Mouse (Mus musculus) right cerebral cortex, postnatal 4 days (tissue): Measurements from ENCODE around the gene Selenoo.

ENCODE experiments used
- DNase-seq: peaks from one replicate; pipeline ENCODE4 v3.0.0-alpha.2; 2022

Selenoo gene

DNA sequence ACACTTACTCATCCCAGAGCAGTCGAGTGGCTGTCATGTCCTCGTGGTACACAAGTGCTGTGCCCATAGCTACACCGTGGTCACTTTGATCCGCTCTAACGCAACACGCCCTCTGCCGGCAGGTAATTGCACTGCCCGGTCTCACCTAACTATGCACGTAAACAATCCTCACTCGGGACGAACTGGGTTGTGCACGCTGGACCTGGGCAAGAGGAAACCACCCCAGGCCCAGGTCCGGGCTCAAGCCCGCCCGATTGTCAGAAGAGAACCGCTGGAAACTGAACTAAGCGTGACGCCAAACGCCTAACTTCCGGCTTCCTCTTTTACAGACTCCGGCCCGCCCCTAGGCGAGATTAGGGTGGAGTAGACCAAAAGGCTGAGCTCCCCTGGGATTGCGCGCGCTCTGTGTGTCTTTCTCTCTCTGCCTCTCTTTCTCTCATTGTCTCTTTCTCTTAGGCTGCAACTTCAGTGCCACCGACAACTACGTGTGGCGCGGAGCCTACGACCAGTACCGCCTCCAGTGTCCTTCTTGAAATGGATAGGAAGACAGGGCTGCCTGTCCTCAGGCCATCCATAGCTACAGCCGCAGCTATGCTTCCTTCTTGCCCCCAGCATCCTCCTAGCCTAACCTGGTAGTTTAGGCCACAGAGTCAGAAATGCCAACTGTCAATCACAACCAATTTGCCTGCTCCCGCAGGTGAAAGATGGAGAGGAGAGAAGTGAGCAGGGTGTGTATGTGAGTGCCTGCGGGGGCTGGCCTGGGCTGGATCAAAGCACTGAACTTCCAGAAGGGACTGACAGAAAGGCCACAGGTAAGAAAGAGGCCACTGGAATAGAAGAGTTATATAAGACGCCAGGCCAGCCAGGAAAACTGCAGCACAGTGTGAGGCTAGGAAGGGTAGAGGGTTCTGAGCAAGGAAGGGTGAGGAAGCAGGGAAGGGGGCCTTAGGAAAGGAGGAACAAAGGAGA is 39.8 kb downstream of the Selenoo start, which contains the start of gene Hdac10:
Gene Hdac10, minus strand, starts transcription at position 319 of the 969 bp plus-strand sequence.
- DNase-seq: peak; percentile 81

DNA sequence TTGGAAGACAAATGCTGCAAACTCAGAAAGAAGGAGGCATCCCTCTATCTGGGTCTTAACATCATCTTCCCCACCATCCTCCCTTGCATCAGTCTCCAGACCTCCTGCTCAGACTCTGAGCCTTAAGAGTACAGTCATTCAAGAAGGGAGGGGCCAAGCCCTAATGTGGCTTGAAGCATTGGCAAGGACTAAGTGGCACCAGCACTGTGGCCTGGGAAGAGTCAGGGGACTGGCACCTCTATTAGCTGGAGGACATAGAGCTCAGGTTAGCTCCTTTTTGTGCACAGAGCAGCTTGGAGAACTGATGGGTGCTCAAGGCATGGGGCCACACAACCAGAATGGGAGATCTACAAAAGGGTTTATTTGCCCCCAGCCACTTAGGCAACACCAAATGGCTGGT is 41.4 kb downstream of the Selenoo start:
- no peak for DNase-seq

GRCm38 (mm10) chr15:89131316-89131715 is 42.4 kb downstream of the Selenoo start:
- DNase-seq: no peak

GRCm38 (mm10) chr15:89136461-89137155 is 47.7 kb downstream of the Selenoo start:
- no peak for DNase-seq

- DNase-seq: no peak
Measured at GRCm38 (mm10) chr15:89137378-89138045, 48.6 kb downstream of the Selenoo start.

DNA sequence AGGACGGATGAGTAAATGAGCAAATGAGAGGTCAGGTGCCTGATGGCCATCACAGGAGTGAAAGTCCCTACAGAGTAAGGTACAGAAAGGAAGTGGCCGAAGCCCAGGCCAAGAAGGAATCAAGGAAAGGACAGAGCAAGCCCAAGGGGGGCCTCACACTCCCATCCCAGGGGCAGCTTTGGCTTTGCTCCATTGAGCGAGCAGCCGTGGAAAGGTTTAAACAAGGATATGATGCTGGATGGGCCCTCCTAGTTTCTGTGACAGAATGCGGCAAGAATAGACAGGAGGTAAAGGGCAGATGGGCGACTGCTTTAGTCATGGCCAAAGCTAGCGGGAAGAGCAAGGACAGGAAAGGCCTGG is 49.1 kb downstream of the Selenoo start:
- no peak for DNase-seq

DNA sequence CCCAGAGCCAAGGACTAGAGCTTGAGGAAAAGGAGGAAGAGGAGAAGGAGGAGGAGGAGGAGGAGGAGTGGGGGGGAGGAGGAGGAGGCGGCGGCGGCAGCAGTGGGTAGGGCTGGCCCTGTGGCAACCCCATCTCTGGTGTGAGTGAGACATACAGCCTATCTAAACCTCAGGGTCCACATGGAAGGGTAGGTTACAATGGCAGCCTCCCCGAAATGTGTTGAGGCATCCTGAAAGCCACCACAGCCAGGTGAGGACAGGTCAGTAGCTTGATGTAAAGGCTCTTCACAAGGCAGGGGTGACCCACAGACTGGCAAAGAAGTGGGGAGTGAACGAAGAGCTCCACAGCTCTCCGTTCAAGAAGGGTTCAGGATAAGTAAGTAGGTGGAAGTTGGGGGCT is 49.6 kb downstream of the Selenoo start:
- no peak for DNase-seq

- peak; percentile 22 for DNase-seq
Measured at GRCm38 (mm10) chr15:89140048-89140658, 51.3 kb downstream of the Selenoo start.

DNA sequence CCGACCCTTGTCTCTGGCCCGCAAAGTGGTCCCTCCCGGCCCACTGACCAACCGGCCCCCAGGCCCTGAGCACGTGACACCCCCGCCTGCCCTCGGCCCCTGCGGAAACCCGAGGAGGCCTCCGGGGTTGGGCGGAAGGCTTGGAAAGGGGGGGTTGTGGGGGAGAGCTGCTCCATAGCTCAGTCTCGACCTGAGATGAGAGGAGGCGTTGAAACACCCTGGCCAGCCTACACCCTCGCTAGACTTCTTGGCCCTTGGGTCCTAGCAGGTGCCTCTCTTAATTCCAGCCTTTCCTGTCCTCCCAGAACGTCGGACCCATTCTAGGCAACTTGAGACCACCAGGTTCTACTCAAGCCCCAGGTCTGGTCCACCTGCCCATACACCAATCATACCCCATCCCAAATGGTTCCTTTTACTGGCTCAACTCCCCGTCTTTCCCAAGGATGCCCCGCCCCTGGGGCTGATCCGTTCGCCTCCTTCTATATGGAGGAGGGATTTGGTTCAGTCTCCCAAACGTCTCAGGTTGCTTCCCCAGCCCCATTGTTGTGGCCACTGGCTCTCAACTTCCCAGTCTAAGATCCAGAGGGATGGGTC is 51.9 kb downstream of the Selenoo start, which contains the start of gene Mapk12:
Gene Mapk12, minus strand, starts transcription at position 45 of the 594 bp plus-strand sequence.
- DNase-seq: no peak

GRCm38 (mm10) chr15:89141443-89141842 is 52.6 kb downstream of the Selenoo start:
- no peak for DNase-seq

- DNase-seq: no peak
Measured at GRCm38 (mm10) chr15:89141905-89142304, 53.0 kb downstream of the Selenoo start.

- DNase-seq: no peak
Measured at GRCm38 (mm10) chr15:89143134-89143533, 54.2 kb downstream of the Selenoo start.

DNA sequence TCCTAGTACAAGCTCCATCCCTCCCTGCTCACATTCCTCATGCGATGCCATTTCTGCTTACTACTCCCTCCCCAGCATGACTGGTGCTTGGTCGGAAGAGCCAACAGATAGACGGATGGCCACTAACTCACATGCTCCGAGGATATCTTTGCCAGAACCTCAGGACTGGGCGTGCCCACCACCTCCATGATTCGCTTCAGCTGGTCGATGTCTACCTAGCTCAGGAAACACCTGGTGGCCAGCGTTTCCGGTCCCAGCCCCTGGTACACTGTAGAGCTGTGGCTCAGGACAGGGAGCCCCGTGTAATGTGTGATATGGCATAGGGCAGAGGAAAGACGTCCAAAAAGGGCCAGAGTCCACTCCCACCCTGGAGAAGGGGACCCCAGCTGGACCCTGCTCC is 56.1 kb downstream of the Selenoo start:
- DNase-seq: no peak

DNA sequence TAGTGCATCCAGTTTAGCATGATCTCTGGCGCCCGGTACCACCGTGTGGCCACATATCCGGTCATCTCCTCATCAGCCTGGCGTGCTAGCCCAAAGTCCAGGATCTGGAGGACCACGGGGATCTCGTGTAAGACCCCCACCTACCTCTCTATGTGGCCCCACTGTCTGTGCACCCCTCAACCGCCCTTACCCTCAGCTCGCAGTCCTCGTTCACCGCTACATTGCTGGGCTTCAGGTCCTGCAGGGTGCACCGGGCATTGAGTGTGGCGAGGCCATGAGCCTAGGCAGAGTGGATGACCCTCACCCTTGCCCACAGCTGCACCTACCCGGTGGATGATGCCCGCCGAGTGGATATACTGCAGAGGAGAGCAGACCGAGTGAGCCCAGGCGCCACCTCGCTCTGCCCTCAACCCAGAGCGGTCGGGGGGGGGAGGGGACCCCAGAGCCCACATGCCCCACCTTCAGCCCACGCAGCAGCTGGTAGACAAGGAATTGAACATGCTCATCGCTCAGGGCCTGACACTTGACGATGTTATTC is 57.0 kb downstream of the Selenoo start:
- DNase-seq: no peak

DNA sequence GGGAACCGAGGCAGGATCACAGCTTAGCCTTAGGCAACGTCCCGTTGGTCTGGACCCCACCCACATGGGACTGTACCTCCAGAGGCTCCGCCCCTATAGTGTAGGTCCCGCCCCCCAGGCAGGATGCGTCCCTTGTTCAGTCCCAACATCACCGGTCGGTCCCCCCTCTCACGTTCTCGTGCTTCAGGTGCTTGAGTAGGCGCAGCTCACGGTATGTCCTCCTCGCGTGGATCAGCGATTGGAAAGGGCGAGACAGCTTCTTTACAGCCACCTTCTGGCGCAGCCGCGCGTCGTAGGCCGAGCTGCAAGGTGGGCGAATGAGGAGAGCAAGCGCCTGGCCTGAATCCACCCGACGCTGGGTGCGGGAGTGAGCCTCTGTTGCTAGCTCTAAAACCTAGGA is 57.7 kb downstream of the Selenoo start:
- peak; percentile 53 for DNase-seq

GRCm38 (mm10) chr15:89147024-89147423 is 58.1 kb downstream of the Selenoo start:
- peak; percentile 49 for DNase-seq

- DNase-seq: no peak
Measured at GRCm38 (mm10) chr15:89147456-89147855, 58.6 kb downstream of the Selenoo start.

DNA sequence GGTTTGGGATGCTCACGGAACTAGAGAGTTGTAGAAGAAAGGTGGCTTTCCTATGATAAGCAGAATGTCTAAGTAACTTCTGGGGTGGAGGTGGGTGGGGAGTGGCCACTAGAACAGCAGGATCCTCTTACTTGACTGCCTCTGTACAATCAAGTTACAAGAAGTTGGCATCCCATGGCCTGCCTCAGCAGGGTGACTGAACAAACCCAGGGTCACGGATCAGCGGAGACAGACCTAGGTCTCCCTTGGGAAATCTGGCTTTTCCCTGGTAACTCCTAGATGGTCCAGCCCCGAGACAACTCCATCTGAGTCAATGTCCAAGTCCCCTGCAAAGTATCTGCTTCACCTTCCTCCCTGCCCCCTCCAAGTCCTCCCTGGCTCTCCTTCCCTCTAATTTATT is 59.0 kb downstream of the Selenoo start:
- DNase-seq: no peak

DNA sequence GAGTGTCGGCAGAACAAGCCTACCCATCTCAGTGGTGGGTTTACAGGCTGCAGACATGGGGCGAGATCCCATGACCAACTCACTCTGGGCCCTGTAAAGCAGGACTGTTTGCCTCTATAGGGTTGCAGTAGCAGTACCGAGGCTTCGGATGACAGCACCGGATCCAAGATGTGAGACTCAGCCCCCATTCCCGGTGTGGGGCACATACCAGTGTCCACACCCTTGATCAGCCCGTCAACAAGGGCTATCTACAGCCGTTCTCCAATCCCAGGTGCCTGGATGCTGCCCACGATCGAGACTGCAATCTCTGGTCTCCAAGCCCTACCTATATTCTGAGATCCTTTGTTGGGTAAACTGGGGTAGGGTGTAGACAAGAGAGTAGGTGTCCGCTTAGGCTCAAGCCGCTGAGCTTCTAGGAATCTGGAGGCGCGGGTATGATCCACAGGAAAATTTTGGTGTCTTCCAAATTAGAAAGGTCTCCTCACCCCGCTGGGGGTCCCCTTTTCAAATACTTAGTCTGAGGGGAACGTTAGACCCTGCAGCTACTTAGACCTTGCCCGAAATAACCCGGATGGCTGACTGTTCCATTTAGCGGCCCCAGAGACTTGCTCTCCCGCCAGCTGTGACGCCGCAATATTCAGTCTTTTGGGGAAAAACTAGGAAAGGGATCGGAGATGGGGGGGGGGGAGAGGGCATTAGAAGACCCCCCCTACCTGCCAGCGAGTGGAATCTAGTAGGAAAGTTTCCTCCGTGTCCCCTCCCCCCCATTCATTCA is 59.8 kb downstream of the Selenoo start:
- no peak for DNase-seq

DNA sequence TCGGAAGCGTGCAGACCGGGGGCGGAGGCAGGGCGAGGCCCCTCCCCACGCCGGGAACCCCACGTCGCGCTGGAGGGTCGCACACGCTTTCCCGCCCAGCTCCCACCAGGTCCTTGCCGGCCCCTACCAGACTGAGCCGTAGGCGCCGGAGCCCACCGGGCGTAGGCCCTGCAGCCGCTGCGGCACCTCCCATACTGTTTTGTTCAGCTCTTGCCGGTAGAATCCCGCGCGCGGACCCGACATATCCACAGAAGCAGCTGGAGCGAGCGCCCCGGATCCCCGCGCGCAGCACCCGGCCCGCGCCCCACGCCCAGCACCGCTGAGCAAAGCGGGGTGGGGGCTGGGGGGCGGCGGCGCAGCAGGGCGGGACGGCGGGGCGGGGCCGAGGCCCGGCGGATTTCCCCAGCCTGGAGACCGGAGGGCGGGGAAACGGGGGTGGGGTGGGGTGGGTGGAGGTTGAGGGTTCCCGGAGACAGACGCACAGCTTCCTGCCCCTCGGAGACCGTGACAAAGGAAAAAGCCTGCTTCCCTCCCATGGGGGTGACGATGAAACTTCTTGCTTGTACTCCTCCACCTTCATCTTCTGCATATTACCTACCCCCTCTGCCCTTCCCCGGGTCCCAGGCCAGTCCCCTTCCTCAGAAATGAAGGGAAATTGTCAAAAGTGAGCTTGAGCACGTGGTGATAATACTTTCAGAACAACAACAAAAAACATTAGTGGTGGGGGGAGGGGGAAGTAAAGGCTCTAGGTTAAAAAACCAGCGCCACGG is 60.6 kb downstream of the Selenoo start, which contains the start of gene Mapk11:
Gene Mapk11, minus strand, starts transcription at position 358 of the 770 bp plus-strand sequence.
- peak; percentile 66 for DNase-seq
